Mouse (Mus musculus): Measurements from ENCODE around the gene Stx11.

DNA sequence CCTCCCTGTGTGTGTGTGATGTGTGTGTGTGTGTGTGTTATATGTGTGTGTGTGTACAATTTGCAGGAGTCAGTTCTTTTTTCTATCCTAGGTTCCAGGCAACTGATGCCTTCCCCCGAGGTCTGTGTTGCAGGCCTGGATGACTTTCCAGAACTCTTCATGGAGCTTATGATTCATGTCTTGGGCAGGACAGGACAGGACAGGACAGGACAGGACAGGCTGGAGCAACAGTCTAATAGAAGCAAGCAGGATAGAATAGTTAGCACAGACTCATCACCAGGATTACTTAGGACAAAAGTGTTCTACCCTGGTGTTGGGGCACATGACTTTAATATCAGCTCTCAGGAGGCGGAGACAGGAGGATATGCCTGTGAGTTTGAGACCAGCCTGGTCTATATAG, 25.3 kb downstream of the Stx11 start:
- no peak for TF ChIP-seq CTCF (IDR thresholded peaks at IDR 0.05; ENCODE audit: low read depth, low read length)
- TF ChIP-seq POLR2A (IDR thresholded peaks at IDR 0.05; ENCODE audit: borderline replicate concordance, low read depth, low read length), result no peak

Data from bone marrow macrophage, adult 2 months (primary cell).